In the genomic region with DNA sequence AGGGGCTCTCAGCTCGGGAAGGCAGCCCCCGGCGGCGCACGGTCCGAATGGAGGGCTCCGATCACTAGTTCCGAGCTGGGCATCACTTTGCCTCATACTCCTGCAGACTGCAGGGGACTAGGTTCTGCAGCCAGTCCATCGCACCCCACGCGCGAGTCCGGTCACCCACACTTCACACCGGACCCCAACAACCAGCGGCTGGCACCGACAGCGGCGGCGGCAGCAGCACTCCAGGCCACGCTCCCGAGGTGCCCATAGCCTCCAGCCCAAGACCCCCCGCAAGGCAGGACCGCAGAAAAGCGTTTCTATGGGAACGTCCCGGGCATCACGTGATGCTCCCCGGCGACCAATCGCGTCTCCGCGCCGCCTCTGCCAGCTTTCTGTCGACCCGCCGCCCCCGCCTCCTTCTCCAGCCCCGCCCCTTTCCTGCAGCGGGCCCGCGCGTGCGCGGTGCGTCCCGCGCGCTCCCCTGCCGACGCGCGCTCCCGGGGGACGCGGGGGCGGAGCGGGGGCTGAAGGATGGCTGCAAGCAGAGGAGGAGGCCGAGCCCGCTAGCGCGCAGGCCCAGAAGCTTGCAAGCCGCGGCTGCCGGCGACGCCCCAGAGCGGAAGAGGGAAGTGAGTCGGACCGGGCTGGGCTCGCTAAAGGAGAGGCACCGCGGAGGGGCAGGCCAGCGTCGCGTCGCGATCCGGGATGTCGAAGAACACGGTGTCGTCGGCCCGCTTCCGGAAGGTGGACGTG, we compare ENCODE assay signal across 8 mouse cellular contexts. TPM values are rescaled to one million over a fixed set of nuclear protein-coding genes. Genes with fewer than 3 reads are reported as not detected.
DNase-seq lines count a peak whose midpoint lies in the region; ATAC-seq and TF ChIP-seq lines count a peak whose summit lies in the region.

A gene (minus strand): TSS at position 320 of the 741 bp plus-strand sequence.
A gene (plus strand): TSS at position 511 of the 741 bp plus-strand sequence.

- no peak for TF ChIP-seq CTCF in lung, adult 2 months (IDR thresholded peaks at IDR 0.05; ENCODE audit: insufficient read depth, low read length)

- intact Hi-C loops in heart, postnatal 25 days (cut with DNase I) = loop anchor here (5.0 kb wide), 2 partner anchors 136 to 379 kb away; a partner anchor contains a TSS

- no peaks in the 10 kb centered on the region for H3K9me3 ChIP-seq in ES-E14 (ENCODE audit: control insufficient read depth, insufficient read depth, low read depth, low read length)
- H3K9me3 ChIP-seq in forebrain, embryonic 15.5 days = no peaks in the 10 kb centered on the region

- peaks cover 9% of the 10 kb centered on the region for H3K36me3 ChIP-seq in ES-E14 (ENCODE audit: control insufficient read depth, insufficient read depth, low read length, poor library complexity, severe bottlenecking)
- peaks cover 14% of the 10 kb centered on the region for H3K36me3 ChIP-seq in forebrain, embryonic 15.5 days

- DNase-seq in ES-E14 (ENCODE audit: low read depth, low spot score) = peak; percentile 91
- peak; percentile 97 for DNase-seq in cerebellum, adult 11-12 months
- DNase-seq in heart, postnatal 25 days (ENCODE audit: low spot score) = peak; percentile 98
- DNase-seq in layer of hippocampus, adult 18-20 months (ENCODE audit: low spot score in 2 of 2) = peak; percentile 97 to 98
- DNase-seq in lung, adult 2 months = peak; percentile 93
- peak; percentile 97 for DNase-seq in thymus, adult 18-20 months

- WGBS in forebrain, embryonic 15.5 days = under 1% methylated on average over 85 of the region's 86 CpGs
- under 1% methylated on average over 82 of the region's 86 CpGs for WGBS in lung, adult 2 months

- in situ Hi-C loops in ES-E14 (cut with MboI; ENCODE audit: low sequenced_read_pairs in 2 of 2, unreplicated experiment in 2 of 2) = no loop called here

- H3K9ac ChIP-seq in ES-E14 (ENCODE audit: insufficient read depth, low read depth, low read length, poor library complexity, severe bottlenecking) = peak within 1 kb of the TSS; percentile 75
- H3K9ac ChIP-seq in forebrain, embryonic 15.5 days (replicated peaks) = peak within 1 kb of the TSS; percentile 86

- TF ChIP-seq POLR2A in lung, adult 2 months (IDR thresholded peaks at IDR 0.05; ENCODE audit: borderline replicate concordance, extremely low read depth, low read depth, low read length) = peak; percentile 96

- H3K4me1 ChIP-seq in ES-E14 (ENCODE audit: control insufficient read depth in 2 of 2, insufficient read depth in 2 of 2, low read length in 2 of 2, poor library complexity in 1 of 2) = peaks cover 0 to 2% of the 10 kb centered on the region in 2 experiments; a peak in 1 of 4 replicates
- H3K4me1 ChIP-seq in forebrain, embryonic 15.5 days = peaks cover 28% of the 10 kb centered on the region
- H3K4me1 ChIP-seq in lung, adult 2 months (ENCODE audit: control insufficient read depth, insufficient read depth, low read length) = no peaks in the 10 kb centered on the region; the same call in none of the 2 replicates

- no peaks in the 10 kb centered on the region for H3K27me3 ChIP-seq in forebrain, embryonic 15.5 days

- ATAC-seq in forebrain, embryonic 15.5 days (replicated peaks) = peak; percentile 98
- ATAC-seq in neutrophil, adult 5-6 weeks (ENCODE audit: extremely low read depth, insufficient number of reproducible peaks, low FRiP score, poor library complexity, severe bottlenecking) = peak; percentile 89

- no peak within 1 kb of the TSS for H3K27ac ChIP-seq in ES-E14 (ENCODE audit: insufficient read depth, low read depth, low read length, poor library complexity, severe bottlenecking)
- H3K27ac ChIP-seq in forebrain, embryonic 15.5 days (replicated peaks) = peak within 1 kb of the TSS; percentile 84

- H3K4me2 ChIP-seq in forebrain, embryonic 15.5 days (replicated peaks) = peak within 1 kb of the TSS; percentile 96

- H3K4me3 ChIP-seq in ES-E14 (ENCODE audit: insufficient read depth in 1 of 2, low read depth in 1 of 2, low read length in 2 of 2, poor library complexity in 1 of 2, severe bottlenecking in 1 of 2) = peak within 1 kb of the TSS; percentile 81 to 91
- H3K4me3 ChIP-seq in forebrain, embryonic 15.5 days = peak within 1 kb of the TSS; percentile 80
- H3K4me3 ChIP-seq in lung, adult 2 months (replicated peaks; ENCODE audit: extremely low read depth, low read depth, low read length) = peak within 1 kb of the TSS; percentile 71

TF ChIP-seq in ES-E14, 5 proteins besides CTCF, POLR2A, EP300 and RAD21:
- TF ChIP-seq MAFK (IDR thresholded peaks at IDR 0.05; ENCODE audit: insufficient read depth, low read depth, low read length) (no peak), ZC3H11A (IDR thresholded peaks at IDR 0.05; ENCODE audit: borderline replicate concordance, low read depth, low read length) (no peak), ZNF384 (IDR thresholded peaks at IDR 0.05; ENCODE audit: low read depth, low read length) (no peak), HCFC1 (IDR thresholded peaks at IDR 0.05; ENCODE audit: borderline replicate concordance, insufficient read depth, low read length) (no peak), CHD2 (IDR thresholded peaks at IDR 0.05; ENCODE audit: low read depth, low read length) (no peak)

RNA-seq across cellular contexts. Expression of the first gene that starts in this region (rescaled TPM):
- 1.2 and 1.3 TPM in 2 replicates for total RNA-seq in ES-E14 (2012; rRNA removed)
- 21.2 and 22.8 TPM in 2 replicates for polyA plus RNA-seq in forebrain, embryonic 15.5 days (2015; fragmentation: Nextera tagmentation; extraction: Ambion mirVana)
- total RNA-seq in heart, postnatal 25 days (2021) = 10 to 100 TPM; 37.0 to 38.2 TPM
- total RNA-seq in layer of hippocampus, adult 18-20 months (2021) = 100 to 1,000 TPM; 114 to 119 TPM
- 26.5 and 35.7 TPM in 2 replicates for polyA plus RNA-seq in lung, adult 2 months (2012; rRNA removed)
- total RNA-seq in neutrophil, adult 5-6 weeks (2017) = 12.4 and 12.6 TPM in 2 replicates

RNA-seq across cellular contexts. Expression of the second gene that starts in this region (rescaled TPM):
- 61.0 and 95.0 TPM in 2 replicates for total RNA-seq in ES-E14 (2012; rRNA removed)
- 377 and 388 TPM in 2 replicates for polyA plus RNA-seq in forebrain, embryonic 15.5 days (2015; fragmentation: Nextera tagmentation; extraction: Ambion mirVana)
- total RNA-seq in heart, postnatal 25 days (2021) = 10 to 100 TPM; 34.7 to 40.4 TPM
- 100 to 1,000 TPM; 177 to 198 TPM for total RNA-seq in layer of hippocampus, adult 18-20 months (2021)
- 90.4 and 99.5 TPM in 2 replicates for polyA plus RNA-seq in lung, adult 2 months (2012; rRNA removed)
- 356 and 382 TPM in 2 replicates for total RNA-seq in neutrophil, adult 5-6 weeks (2017)
